Mouse (Mus musculus): ENCODE measurements around the gene Rab5b.
"Not testable (repeated sequence)": the region's sequence is repeated elsewhere in the genome, so short reads cannot be mapped to it uniquely, and the experiment has no call there.

The Rab5b gene

DNA sequence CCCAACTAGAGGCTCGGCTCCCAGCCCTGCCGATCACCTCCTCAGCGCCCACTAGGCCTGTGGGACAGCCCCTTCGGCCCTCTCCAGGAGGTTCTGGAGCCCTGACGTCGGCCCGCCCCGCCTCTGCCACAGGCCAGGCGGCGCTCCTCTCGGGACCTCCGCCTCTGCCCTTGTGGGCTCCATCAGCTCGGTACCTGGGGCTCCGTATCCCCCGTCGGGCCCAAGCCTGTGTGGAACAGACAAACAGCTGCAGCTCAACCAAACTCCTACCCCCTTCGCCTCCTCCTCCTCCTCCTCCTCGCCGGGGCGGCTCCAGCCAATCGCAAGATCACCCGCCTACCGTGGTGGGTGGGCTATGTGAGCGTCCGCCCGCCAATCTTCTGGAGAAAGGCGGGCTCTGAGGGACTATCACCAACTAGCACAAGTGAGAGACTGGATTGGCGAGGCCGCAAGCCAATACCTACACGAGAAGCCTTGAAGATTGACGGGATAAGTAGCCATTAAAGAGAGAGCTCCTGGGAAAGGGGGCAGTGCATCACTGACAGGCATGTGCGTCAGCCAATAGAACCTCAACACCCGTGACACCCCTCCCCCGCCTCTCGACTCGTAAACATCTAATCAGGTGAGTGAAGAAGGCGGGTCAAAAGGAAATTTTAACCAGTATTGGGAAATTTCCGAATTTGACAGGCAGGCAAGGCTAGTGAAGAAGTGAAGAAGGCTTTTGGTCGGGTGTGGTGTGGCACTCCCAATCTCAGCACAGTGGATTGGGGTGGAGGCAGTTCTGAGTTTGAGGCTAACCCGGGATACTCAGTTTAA, at the start of gene Rab5b:
TSS of gene Rab5b (minus strand) at position 273 of the 816 bp plus-strand sequence.
- DNase-seq, result peak; percentile 97

GRCm38 (mm10) chr10:128744680-128745601, 48.9 kb upstream of the Rab5b start, which contains the start of gene Dgka:
Dgka (minus strand) TSS chr10:128744855.
- peak; percentile 86 for DNase-seq

DNA sequence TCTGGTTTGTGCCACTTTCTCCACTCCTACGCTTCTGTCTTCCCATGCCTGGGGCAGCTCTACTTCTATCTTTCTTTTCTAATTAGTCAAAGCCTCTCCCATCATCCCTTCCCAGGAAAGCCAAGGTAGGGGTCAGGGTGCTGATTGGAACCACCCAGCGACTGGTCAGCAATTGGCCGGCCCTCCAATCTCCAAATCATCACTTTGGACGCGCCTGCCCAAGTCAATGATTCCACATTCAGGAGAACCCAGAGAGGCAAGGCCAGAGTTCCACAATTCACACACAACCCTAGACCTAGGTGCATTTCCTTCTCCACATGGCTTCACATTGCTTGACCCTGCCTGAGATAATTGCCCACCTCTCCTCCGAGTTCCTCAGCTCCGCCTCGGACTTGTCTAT, 48.1 kb upstream of the Rab5b start:
- DNase-seq, result peak; percentile 34

DNA sequence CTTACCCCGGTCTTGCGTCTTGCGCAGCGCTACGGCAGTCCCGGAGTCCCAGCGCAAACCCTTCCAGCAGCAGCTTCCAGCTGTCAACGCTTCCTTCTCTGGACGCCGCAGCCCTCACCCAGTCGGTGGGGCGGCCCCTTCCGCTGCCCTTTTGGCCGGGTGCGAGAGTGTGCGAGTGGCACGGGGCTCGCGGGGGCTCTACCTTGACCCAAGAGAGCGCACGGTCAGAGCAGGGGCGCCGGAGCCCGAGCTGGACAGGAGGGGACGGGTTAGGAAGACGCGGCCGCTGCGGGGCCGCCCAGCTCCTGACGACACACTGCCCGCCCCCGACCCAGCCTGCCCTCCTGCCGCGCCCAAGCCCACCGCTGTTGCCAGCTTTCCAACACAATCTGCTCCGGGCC, 47.7 kb upstream of the Rab5b start:
- DNase-seq, result peak; percentile 73

DNA sequence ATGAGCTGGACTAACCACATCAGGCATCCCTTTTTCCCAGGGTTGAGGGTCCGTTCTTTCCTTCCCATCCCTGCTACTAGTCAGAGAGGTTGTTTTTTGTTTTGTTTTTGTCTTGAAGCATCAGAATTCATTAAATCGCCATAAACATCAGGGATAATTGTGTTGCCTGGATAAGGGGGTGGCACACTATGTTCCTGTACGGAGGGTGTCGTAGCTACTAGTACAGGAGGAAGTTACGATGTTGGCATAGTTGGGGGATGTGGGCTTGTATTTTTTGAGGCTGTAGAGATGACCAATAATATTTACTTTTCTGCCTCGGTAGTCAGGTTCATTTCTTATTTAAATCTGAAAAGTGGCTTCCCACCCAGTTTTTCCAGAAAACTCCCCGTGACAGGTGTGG, 47.2 kb upstream of the Rab5b start:
- DNase-seq, result peak; percentile 32

- DNase-seq, result no peak
Measured at GRCm38 (mm10) chr10:128742616-128743015, 46.6 kb upstream of the Rab5b start.

DNA sequence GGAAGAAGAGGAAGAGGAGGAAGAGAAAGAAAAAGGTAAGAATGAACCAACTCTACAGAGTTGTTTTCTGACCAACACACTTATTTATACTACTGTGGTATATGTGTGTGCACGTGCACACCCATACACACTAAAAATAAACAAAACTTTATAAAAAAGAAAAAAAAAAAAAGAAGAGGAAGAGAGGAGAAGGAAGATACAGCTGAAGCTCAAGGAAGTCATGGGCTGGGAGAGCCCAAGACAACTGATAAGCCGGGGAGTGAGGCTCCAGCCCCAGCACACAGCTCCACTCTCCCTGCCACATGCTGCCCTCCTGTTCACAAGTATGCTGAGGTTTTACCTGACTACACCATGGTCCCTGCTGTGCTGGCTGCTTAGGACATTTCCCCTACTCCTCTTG, 44.2 kb upstream of the Rab5b start:
- no peak for DNase-seq

DNA sequence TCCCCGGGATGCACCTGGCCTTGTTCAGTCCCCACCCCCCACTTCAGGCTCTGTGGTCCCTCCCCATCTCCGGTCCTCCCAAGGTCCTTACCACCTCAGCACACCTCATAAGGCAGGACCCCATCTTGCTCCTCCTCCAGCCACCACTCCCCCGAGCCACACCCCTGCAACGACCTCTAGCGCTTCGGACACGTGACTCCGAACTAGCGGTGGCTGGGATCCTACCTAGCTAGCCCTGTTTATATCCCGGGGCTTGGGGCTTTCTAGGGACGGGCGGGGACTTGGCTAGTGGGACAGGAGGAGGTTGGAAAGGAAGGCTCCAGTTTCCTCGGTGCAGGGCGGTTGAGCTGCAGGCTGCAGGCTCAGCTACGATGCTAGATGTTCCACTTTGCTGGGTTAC, 41.4 kb upstream of the Rab5b start:
- peak; percentile 16 for DNase-seq

GRCm38 (mm10) chr10:128731992-128732391, 35.9 kb upstream of the Rab5b start:
- no peak for DNase-seq

GRCm38 (mm10) chr10:128731002-128731433, 35.0 kb upstream of the Rab5b start:
- DNase-seq, result peak; percentile 78

DNA sequence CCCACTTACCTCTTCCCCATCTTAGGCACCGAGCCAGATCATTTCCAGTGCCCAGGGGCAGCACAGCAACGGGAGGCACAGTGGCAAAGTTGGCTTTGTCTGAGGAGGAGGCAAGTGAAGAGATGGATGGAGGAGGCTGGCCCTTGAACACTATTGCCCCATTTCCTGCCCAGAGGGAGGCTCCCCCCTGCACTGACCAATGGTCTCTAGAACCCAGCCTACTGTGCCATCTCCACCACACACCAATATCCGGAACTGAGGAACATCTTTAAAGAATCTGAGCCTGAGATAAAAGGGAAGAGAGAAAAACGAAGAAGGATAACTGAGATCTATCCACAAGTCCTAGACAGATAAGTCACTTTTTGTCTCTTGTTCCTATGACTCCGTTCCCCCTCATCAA, 32.0 kb upstream of the Rab5b start:
- DNase-seq, result no peak

GRCm38 (mm10) chr10:128725466-128725865, 29.4 kb upstream of the Rab5b start:
- DNase-seq, result not testable (repeated sequence)

DNA sequence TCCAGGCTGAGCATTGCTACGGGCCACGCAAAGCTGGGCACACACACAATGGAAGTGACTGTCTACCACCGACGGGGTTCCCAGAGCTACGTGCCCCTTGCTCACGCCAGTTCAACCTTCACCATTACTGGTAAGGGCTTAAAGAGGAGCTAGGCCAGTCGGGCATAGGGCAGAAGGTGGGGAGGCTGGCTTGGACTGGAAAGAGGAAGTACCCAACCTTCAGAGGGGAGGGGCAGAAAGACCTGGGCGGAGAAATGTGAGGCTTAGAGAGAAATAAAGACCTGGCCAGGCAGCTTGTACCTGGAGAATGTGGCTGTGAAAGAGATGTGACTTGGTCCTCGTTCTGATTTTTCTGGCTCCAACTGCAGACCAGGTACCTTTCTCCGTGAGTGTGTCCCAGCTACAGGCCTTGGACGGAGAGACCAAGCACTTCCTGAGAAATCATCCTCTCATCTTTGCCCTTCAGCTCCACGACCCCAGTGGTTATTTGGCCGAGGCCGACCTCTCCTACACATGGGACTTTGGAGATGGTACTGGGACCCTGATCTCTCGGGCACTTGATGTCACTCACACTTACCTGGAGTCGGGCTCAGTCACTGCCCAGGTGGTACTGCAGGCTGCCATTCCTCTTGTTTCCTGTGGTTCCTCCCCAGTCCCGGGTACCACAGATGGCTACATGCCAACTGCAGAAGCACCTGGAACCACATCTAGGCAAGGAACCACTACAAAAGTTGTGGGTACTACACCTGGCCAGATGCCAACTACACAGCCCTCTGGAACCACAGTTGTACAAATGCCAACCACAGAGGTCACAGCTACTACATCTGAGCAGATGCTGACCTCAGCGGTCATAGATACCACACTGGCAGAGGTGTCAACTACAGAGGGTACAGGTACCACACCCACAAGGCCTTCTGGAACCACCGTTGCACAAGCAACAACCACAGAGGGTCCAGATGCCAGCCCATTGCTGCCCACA, 19.8 kb upstream of the Rab5b start:
- peak; percentile 80 for DNase-seq

GRCm38 (mm10) chr10:128711318-128711717, 15.3 kb upstream of the Rab5b start:
- not testable (repeated sequence) for DNase-seq

DNA sequence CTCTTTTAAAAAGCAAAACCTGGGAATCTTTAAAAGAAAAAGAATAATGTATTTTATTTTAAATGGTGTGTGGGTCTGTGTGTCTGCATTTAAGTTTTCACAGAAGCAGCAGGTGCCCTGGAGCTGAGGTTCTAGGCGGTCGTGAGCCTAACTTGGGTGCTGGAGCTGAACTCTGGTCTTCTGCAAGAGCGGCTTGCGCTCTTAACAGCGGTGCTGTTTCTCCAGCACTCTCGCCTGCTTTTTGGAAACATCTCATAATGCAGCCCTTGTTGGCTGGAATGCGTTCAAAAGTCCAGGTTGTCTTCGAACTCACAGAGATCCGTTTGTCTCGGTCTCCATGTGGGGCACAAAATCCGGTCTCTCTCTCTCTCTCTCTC, 9.2 kb upstream of the Rab5b start:
- peak; percentile 42 for DNase-seq

GRCm38 (mm10) chr10:128704491-128705316, 8.6 kb upstream of the Rab5b start, which contains the start of gene Cdk2:
Cdk2 (minus strand) TSS chr10:128705031.
- peak; percentile 95 for DNase-seq

- no peak for DNase-seq
Measured at GRCm38 (mm10) chr10:128703895-128704294, 7.8 kb upstream of the Rab5b start, which contains the start of gene Pmel. Pmel (plus strand) TSS chr10:128704195.

GRCm38 (mm10) chr10:128702328-128703007, 6.4 kb upstream of the Rab5b start:
- DNase-seq, result no peak

- DNase-seq, result no peak
Measured at GRCm38 (mm10) chr10:128700712-128701111, 4.6 kb upstream of the Rab5b start.

GRCm38 (mm10) chr10:128699611-128700010, 3.5 kb upstream of the Rab5b start:
- no peak for DNase-seq

DNA sequence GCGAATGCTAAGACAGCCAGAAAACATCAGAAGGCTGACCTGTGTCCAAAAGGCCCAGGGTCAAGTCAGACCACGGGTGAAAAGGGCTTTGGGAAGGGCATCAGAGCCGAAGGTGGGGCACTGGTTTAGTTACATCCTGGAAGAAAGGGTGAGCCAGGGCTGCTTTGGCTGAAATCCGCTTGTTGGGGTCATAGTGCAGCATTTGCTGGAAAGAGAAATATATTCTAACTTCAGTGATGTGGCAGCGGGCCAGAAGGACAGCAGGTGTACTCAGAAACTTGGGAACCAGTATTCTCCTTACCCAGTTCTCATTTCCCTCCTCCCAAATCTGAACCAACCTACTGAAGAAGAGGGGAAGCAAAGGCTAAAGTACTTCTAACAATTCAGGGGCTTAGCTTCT, 2.9 kb upstream of the Rab5b start:
- DNase-seq, result no peak

Data from thymus, postnatal 14 days (tissue).